Mouse (Mus musculus): ENCODE measurements around the gene Frmd5. TPM values are rescaled to one million over a fixed set of nuclear protein-coding genes. Genes with fewer than 3 reads are reported as not detected.
A peak's percentile ranks its signal among the peaks of the same experiment; 100 is the strongest.

Frmd5 gene
- polyA plus RNA-seq, 1 experiment from 2014 or later = 3.8 TPM

GRCm38 (mm10) chr2:121614483-121615198, 192.2 kb downstream of the Frmd5 start:
- Histone ChIP-seq H3K4me3 (replicated peaks; ENCODE audit: low read length) (no peak overlapping the region), H3K27ac (ENCODE audit: low read length) (no peak overlapping the region), H3K36me3 (ENCODE audit: control insufficient read depth, insufficient read depth, low read length) (no peaks in the 10 kb centered on the region), H3K9ac (ENCODE audit: low read length) (no peak overlapping the region), H3K4me1 (ENCODE audit: control insufficient read depth, insufficient read depth, low read length) (peaks cover 18% of the 10 kb centered on the region), H3K27me3 (ENCODE audit: control insufficient read depth, insufficient read depth, low read length) (no peaks in the 10 kb centered on the region), H3K9me3 (replicated peaks; ENCODE audit: control insufficient read depth, low read length) (no peaks in the 10 kb centered on the region), H3K4me2 (ENCODE audit: low read depth, low read length) (no peak overlapping the region)
- no peak for ATAC-seq (ENCODE audit: insufficient read depth, low FRiP score)
- 79% methylated on average over 9 of the region's 9 CpGs for WGBS

GRCm38 (mm10) chr2:121612112-121612511, 194.8 kb downstream of the Frmd5 start:
- peak overlapping the region; percentile 67; the same call in 1 of the 2 replicates for H3K27ac ChIP-seq (ENCODE audit: low read length)
- peaks cover 18% of the 10 kb centered on the region for H3K4me1 ChIP-seq (ENCODE audit: control insufficient read depth, insufficient read depth, low read length)
- no peaks in the 10 kb centered on the region for H3K9me3 ChIP-seq (replicated peaks; ENCODE audit: control insufficient read depth, low read length)
- H3K27me3 ChIP-seq (ENCODE audit: control insufficient read depth, insufficient read depth, low read length) = no peaks in the 10 kb centered on the region
- no peak overlapping the region for H3K4me3 ChIP-seq (replicated peaks; ENCODE audit: low read length)
- no peak for ATAC-seq (ENCODE audit: insufficient read depth, low FRiP score)
- 61% methylated on average over 5 of the region's 5 CpGs for WGBS
- H3K4me2 ChIP-seq (ENCODE audit: low read depth, low read length) = no peak overlapping the region
- H3K36me3 ChIP-seq (ENCODE audit: control insufficient read depth, insufficient read depth, low read length) = no peaks in the 10 kb centered on the region
- no peak overlapping the region for H3K9ac ChIP-seq (ENCODE audit: low read length)

DNA sequence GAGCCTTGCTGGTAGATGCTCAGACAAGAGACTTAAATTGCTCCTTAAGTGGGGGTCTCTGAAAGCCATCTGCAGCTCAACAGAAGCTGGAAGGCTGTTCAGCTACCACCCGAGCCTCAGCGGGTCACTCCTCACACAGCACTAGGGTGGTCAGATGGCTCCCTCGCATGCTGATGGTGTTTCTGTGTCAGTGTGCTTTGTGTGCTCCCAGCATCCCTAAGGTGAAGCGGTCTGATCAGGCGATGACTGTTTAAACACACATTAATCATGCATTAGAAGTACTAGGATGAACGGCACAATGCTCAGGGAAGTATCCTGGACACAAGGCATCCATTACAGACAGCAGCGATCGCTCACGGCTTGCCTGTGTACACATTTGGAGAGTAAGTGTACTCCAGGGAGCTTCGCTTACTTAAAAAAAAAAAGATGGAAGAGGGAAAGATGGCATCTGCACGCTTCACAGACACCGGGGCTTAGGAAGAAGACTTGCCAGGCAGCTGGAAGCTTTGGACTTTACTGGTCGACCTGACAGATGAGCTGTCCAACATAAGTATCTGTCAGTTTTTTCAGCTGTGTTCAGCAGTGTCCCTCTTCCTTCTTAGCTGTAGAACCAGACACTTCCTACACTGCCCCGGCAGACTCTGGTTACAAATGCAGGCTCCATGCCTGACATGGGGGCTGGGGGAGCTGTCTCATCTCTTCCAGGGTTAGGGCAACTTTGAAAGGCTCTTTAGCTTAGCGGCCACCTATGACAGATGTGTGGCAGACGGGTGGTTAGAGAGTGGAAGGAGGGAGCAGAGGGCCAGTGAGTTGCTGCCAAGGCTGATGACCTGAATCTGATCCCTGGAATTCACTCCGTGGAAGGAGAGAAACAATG, 196.6 kb downstream of the Frmd5 start:
- ATAC-seq (ENCODE audit: insufficient read depth, low FRiP score) = no peak
- H3K36me3 ChIP-seq (ENCODE audit: control insufficient read depth, insufficient read depth, low read length) = no peaks in the 10 kb centered on the region
- peaks cover 18% of the 10 kb centered on the region for H3K4me1 ChIP-seq (ENCODE audit: control insufficient read depth, insufficient read depth, low read length)
- 27% methylated on average over 17 of the region's 17 CpGs for WGBS
- H3K9me3 ChIP-seq (replicated peaks; ENCODE audit: control insufficient read depth, low read length) = no peaks in the 10 kb centered on the region
- H3K9ac ChIP-seq (ENCODE audit: low read length) = no peak overlapping the region
- no peak overlapping the region for H3K27ac ChIP-seq (ENCODE audit: low read length)
- H3K4me3 ChIP-seq (replicated peaks; ENCODE audit: low read length) = no peak overlapping the region
- H3K27me3 ChIP-seq (ENCODE audit: control insufficient read depth, insufficient read depth, low read length) = no peaks in the 10 kb centered on the region
- H3K4me2 ChIP-seq (ENCODE audit: low read depth, low read length) = no peak overlapping the region

DNA sequence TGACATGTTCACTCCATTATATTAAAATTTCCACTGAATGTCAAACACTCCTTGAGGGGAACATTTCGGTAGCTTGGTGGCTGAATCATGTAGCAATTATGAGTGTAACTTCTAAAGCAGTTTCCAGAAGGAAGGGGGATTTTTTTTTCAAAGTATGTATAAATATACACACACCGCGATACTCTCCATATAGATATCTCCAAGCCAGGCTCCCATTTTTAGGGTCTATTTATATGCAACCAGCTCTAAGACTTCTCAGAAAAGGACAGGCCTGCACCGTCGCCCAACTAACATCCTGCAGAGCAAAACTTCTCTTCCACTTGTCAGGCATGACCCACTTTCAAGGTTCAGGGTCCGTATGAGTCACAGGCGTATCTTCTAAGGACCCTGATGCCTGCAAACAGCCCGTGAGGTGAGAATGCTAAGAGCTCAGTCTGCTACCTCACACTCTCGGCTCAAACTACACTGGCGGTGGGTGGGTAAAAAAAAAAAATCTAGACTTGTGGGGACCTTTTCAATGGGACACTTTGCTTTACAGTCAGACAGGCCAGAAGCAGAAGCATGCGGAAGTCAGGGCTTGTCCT, 197.7 kb downstream of the Frmd5 start:
- no peak overlapping the region for H3K9ac ChIP-seq (ENCODE audit: low read length)
- H3K9me3 ChIP-seq (replicated peaks; ENCODE audit: control insufficient read depth, low read length) = no peaks in the 10 kb centered on the region
- peaks cover 18% of the 10 kb centered on the region for H3K4me1 ChIP-seq (ENCODE audit: control insufficient read depth, insufficient read depth, low read length)
- H3K27ac ChIP-seq (ENCODE audit: low read length) = no peak overlapping the region
- H3K4me2 ChIP-seq (ENCODE audit: low read depth, low read length) = no peak overlapping the region
- no peak for ATAC-seq (ENCODE audit: insufficient read depth, low FRiP score)
- no peak overlapping the region for H3K4me3 ChIP-seq (replicated peaks; ENCODE audit: low read length)
- no peaks in the 10 kb centered on the region for H3K27me3 ChIP-seq (ENCODE audit: control insufficient read depth, insufficient read depth, low read length)
- WGBS = 71% methylated on average over 11 of the region's 11 CpGs
- no peaks in the 10 kb centered on the region for H3K36me3 ChIP-seq (ENCODE audit: control insufficient read depth, insufficient read depth, low read length)

GRCm38 (mm10) chr2:121602397-121602796, 204.5 kb downstream of the Frmd5 start:
- Histone ChIP-seq H3K9me3 (replicated peaks; ENCODE audit: control insufficient read depth, low read length) (no peaks in the 10 kb centered on the region), H3K27me3 (ENCODE audit: control insufficient read depth, insufficient read depth, low read length) (no peaks in the 10 kb centered on the region), H3K9ac (ENCODE audit: low read length) (no peak overlapping the region), H3K36me3 (ENCODE audit: control insufficient read depth, insufficient read depth, low read length) (no peaks in the 10 kb centered on the region), H3K27ac (ENCODE audit: low read length) (no peak overlapping the region), H3K4me2 (ENCODE audit: low read depth, low read length) (no peak overlapping the region), H3K4me3 (replicated peaks; ENCODE audit: low read length) (no peak overlapping the region), H3K4me1 (ENCODE audit: control insufficient read depth, insufficient read depth, low read length) (no peaks in the 10 kb centered on the region)
- no peak for ATAC-seq (ENCODE audit: insufficient read depth, low FRiP score)
- 53% methylated on average over 4 of the region's 4 CpGs for WGBS

GRCm38 (mm10) chr2:121601543-121601942, 205.3 kb downstream of the Frmd5 start:
- Histone ChIP-seq H3K9me3 (replicated peaks; ENCODE audit: control insufficient read depth, low read length) (no peaks in the 10 kb centered on the region), H3K4me1 (ENCODE audit: control insufficient read depth, insufficient read depth, low read length) (no peaks in the 10 kb centered on the region), H3K27me3 (ENCODE audit: control insufficient read depth, insufficient read depth, low read length) (no peaks in the 10 kb centered on the region), H3K36me3 (ENCODE audit: control insufficient read depth, insufficient read depth, low read length) (no peaks in the 10 kb centered on the region), H3K9ac (ENCODE audit: low read length) (no peak overlapping the region), H3K4me2 (ENCODE audit: low read depth, low read length) (no peak overlapping the region), H3K27ac (ENCODE audit: low read length) (no peak overlapping the region), H3K4me3 (replicated peaks; ENCODE audit: low read length) (no peak overlapping the region)
- ATAC-seq (ENCODE audit: insufficient read depth, low FRiP score) = no peak
- 55% methylated on average over 7 of the region's 7 CpGs for WGBS

DNA sequence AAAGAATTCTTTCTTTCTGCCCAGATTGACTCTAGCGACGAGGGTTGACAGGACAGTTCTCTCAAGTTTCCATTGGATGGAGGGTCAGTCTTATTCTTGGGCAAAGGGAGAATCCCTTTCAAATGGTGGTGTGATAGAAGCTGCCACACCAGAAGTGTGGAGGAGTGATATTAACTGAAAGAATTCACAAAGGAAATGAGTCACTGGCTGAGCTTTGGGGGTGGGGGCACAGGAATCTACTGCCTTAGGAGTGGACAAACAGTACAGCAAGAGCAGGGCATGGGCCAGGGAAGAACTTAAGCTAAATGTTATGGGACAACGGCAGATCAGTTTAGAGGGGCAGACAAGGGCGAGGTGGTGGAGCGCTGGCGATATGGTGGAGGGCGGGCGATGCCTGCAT, 206.2 kb downstream of the Frmd5 start:
- no peak for ATAC-seq (ENCODE audit: insufficient read depth, low FRiP score)
- H3K27me3 ChIP-seq (ENCODE audit: control insufficient read depth, insufficient read depth, low read length) = no peaks in the 10 kb centered on the region
- no peak overlapping the region for H3K4me3 ChIP-seq (replicated peaks; ENCODE audit: low read length)
- no peak overlapping the region for H3K27ac ChIP-seq (ENCODE audit: low read length)
- H3K36me3 ChIP-seq (ENCODE audit: control insufficient read depth, insufficient read depth, low read length) = no peaks in the 10 kb centered on the region
- no peaks in the 10 kb centered on the region for H3K4me1 ChIP-seq (ENCODE audit: control insufficient read depth, insufficient read depth, low read length)
- WGBS = 84% methylated on average over 8 of the region's 8 CpGs
- H3K4me2 ChIP-seq (ENCODE audit: low read depth, low read length) = no peak overlapping the region
- no peaks in the 10 kb centered on the region for H3K9me3 ChIP-seq (replicated peaks; ENCODE audit: control insufficient read depth, low read length)
- no peak overlapping the region for H3K9ac ChIP-seq (ENCODE audit: low read length)

DNA sequence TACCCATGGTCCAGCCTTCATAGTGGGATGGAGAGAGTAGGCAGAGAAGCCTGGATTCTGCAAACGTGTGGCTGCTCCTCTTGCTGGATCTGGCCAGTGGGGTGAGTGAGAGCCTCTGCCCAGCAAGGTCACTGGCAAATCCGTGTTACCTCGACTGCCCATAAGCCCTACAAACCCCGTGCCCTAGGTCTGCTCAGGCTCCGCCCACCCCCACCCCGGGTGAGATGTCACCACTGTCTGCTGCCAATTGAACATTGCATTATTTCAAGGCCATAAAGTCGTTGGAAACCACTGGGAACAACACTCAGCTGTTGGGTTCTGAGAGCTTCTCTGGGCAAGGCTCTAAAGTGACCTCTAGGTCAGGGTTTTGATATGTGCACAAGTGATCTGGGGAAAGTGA, 208.6 kb downstream of the Frmd5 start:
- H3K4me1 ChIP-seq (ENCODE audit: control insufficient read depth, insufficient read depth, low read length) = peaks cover 16% of the 10 kb centered on the region
- no peak overlapping the region for H3K4me2 ChIP-seq (ENCODE audit: low read depth, low read length)
- WGBS = 65% methylated on average over 7 of the region's 7 CpGs
- no peaks in the 10 kb centered on the region for H3K9me3 ChIP-seq (replicated peaks; ENCODE audit: control insufficient read depth, low read length)
- no peak overlapping the region for H3K27ac ChIP-seq (ENCODE audit: low read length)
- no peak for ATAC-seq (ENCODE audit: insufficient read depth, low FRiP score)
- no peak overlapping the region for H3K9ac ChIP-seq (ENCODE audit: low read length)
- no peak overlapping the region for H3K4me3 ChIP-seq (replicated peaks; ENCODE audit: low read length)
- H3K36me3 ChIP-seq (ENCODE audit: control insufficient read depth, insufficient read depth, low read length) = no peaks in the 10 kb centered on the region
- H3K27me3 ChIP-seq (ENCODE audit: control insufficient read depth, insufficient read depth, low read length) = no peaks in the 10 kb centered on the region

GRCm38 (mm10) chr2:121596621-121597020, 210.3 kb downstream of the Frmd5 start:
- Histone ChIP-seq H3K9me3 (replicated peaks; ENCODE audit: control insufficient read depth, low read length) (no peaks in the 10 kb centered on the region), H3K4me2 (ENCODE audit: low read depth, low read length) (no peak overlapping the region), H3K4me1 (ENCODE audit: control insufficient read depth, insufficient read depth, low read length) (peaks cover 16% of the 10 kb centered on the region), H3K4me3 (replicated peaks; ENCODE audit: low read length) (no peak overlapping the region), H3K36me3 (ENCODE audit: control insufficient read depth, insufficient read depth, low read length) (no peaks in the 10 kb centered on the region), H3K27ac (ENCODE audit: low read length) (no peak overlapping the region), H3K9ac (ENCODE audit: low read length) (no peak overlapping the region), H3K27me3 (ENCODE audit: control insufficient read depth, insufficient read depth, low read length) (no peaks in the 10 kb centered on the region)
- 80% methylated on average over 2 of the region's 2 CpGs for WGBS
- ATAC-seq (ENCODE audit: insufficient read depth, low FRiP score) = no peak

All from stomach, embryonic 16.5 days (tissue).